Mouse (Mus musculus): Measurements from ENCODE around the gene Ankrd2.

DNA sequence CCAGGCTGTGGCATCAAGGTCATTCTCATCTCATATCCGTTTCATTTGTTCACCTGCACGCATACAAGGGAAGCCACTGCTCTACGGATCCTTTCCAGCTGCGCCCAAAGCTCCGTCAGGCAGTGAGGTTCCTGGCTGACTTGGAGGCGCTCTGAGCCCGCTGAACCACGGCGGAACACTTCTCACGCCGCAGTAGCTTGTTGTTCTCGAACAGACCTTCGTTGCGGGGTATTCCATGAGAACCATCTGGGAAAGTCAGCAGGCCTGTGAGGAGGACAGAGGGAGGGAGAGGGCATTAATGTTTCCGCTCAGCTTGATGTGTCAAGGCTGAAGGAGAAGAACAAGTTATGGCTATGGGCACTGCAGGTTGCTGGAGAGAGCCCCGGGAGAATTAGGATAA is 40.2 kb downstream of the Ankrd2 start:
- no peak for TF ChIP-seq CTCF (IDR thresholded peaks at IDR 0.05; ENCODE audit: low read depth)
- no peak for TF ChIP-seq EP300 (IDR thresholded peaks at IDR 0.05; ENCODE audit: low read depth)

Measured in heart, postnatal 0 days (tissue).